Mouse (Mus musculus) G1E (cell line): ENCODE data around the gene Setd4.

Experiments
- CTCF ChIP-seq: IDR thresholded peaks from 2 replicates; pipeline ENCODE4 v1.5.1; 2012; ENCODE audit warnings: low read depth, low read length, inconsistent platforms, mixed read lengths
- GATA1 ChIP-seq: IDR thresholded peaks from 2 replicates; pipeline ENCODE4 v1.6.1; 2012; ENCODE audit warnings: borderline replicate concordance, low read length, inconsistent platforms, mixed read lengths
- GATA2 ChIP-seq: IDR thresholded peaks from 2 replicates; pipeline ENCODE4 v1.6.1; 2012; ENCODE audit warnings: low read depth, low read length, inconsistent platforms, borderline replicate concordance
- POLR2AphosphoS5 ChIP-seq: IDR thresholded peaks from 2 replicates; pipeline ENCODE4 v1.6.1; 2012; ENCODE audit warnings: low read depth, low read length, inconsistent platforms; ENCODE audit not compliant: insufficient replicate concordance
- TAL1 ChIP-seq: conservative IDR thresholded peaks from 2 replicates; pipeline ENCODE4 v1.6.1; 2012; ENCODE audit warnings: low read depth, low read length, inconsistent platforms, mixed read lengths

- TF ChIP-seq GATA1: no peak
- TF ChIP-seq GATA2: no peak
- TF ChIP-seq CTCF: no peak
- TF ChIP-seq TAL1: no peak
- no peak for TF ChIP-seq POLR2AphosphoS5
These were observed 44.7 kb upstream of the Setd4 start for GRCm38 (mm10) chr16:93648441-93649183.
